ENCODE assay signal across 9 mouse cellular contexts in the genomic region with DNA sequence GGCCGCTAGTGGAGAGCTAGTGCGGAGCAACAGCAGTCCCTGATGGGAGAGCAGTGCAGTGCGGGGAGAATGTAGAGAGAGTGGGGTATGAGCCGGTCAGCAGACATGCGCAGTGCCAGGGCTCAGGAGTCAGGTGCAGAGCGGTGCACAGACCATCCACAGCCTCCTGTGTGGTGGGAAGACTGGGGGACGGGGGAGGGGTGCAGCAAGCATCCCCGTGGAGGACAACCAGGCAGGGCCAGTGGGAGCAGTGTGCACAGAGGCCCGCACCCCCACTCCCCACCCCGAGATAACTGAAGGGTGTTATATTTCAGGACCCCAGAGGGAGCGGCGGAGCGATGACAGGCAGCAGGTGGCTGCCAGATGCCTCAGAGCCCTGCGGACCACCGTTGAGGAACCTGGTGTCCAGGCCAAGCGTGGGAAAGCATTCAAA. TPM values are rescaled to one million over a fixed set of nuclear protein-coding genes. Genes with fewer than 3 reads are reported as not detected.
DNase-seq lines count a peak whose midpoint lies in the region; ATAC-seq lines count a peak whose summit lies in the region.
"Had no signal": no experiment of that assay in that cellular context is flagged by ENCODE, and none has a peak within 500 bp of the region (broad histone marks: within the 10 kb centered on the region; RNA-seq: fewer than 3 reads in every experiment).

No protein-coding gene starts in this region.

- peak; percentile 37 for DNase-seq in heart, postnatal 4 days
- no peak for DNase-seq in heart, adult 9 months (ENCODE audit: low spot score in 2 of 2)
- DNase-seq in ES-CJ7 (ENCODE audit: low read depth, low spot score), result peak; percentile 40
- DNase-seq in embryo, embryonic 9.5 days (ENCODE audit: extremely low spot score), result peak; percentile 50
- DNase-seq in spleen, adult 12 weeks (ENCODE audit: low spot score), result no peak
- no peak for DNase-seq in urinary bladder, postnatal 25 days (ENCODE audit: low spot score)
- no peak for DNase-seq in right cerebral cortex, postnatal 25 days
- DNase-seq: gastrocnemius, postnatal 36 days had no signal

- H3K36me3 ChIP-seq in limb, embryonic 12.5 days, result no peaks in the 10 kb centered on the region

- peaks cover 31% of the 10 kb centered on the region for H3K27me3 ChIP-seq in limb, embryonic 12.5 days

- H3K4me3 ChIP-seq in limb, embryonic 12.5 days (replicated peaks), result no peak overlapping the region

- ATAC-seq in limb, embryonic 12.5 days (ENCODE audit: insufficient number of reproducible peaks, insufficient read depth, low FRiP score, low TSS enrichment, low read depth), result peak; percentile 66

- no peak overlapping the region for H3K9ac ChIP-seq in limb, embryonic 12.5 days (replicated peaks)

- no peaks in the 10 kb centered on the region for H3K9me3 ChIP-seq in limb, embryonic 12.5 days

- peaks cover 13% of the 10 kb centered on the region for H3K4me1 ChIP-seq in limb, embryonic 12.5 days (replicated peaks)

- H3K4me2 ChIP-seq in limb, embryonic 12.5 days, result peak overlapping the region; percentile 37

- 9% methylated on average over 16 of the region's 16 CpGs for WGBS in limb, embryonic 12.5 days

- H3K27ac ChIP-seq in limb, embryonic 12.5 days, result 0 out of 2 replicates have a peak overlapping the region, but pooled peaks have one; percentile 0

RNA-seq across cellular contexts. Expression of a gene that starts 31.9 kb away (rescaled TPM):
- total RNA-seq in heart, postnatal 4 days (2021), result 10 to 100 TPM; 37.7 to 38.1 TPM
- polyA plus RNA-seq in limb, embryonic 12.5 days (2016; fragmentation: Nextera tagmentation; extraction: Ambion mirVana), result 51.7 and 60.1 TPM in 2 replicates

Comparison
In these comparisons a context has a peak if more than half of its experiments do, and no peak if none do; other contexts are left out.
1. DNase-seq: peak in heart, postnatal 4 days (single experiment), ES-CJ7 (single experiment) and embryo, embryonic 9.5 days (single experiment); none in heart, adult 9 months (0 of 2), spleen, adult 12 weeks (single experiment), urinary bladder, postnatal 25 days (single experiment) and right cerebral cortex, postnatal 25 days (single experiment).